Mouse (Mus musculus) neural tube, embryonic 11.5 days (tissue): ENCODE data around the gene Itprid1. TPM values are rescaled to one million over a fixed set of nuclear protein-coding genes. Genes with fewer than 3 reads are reported as not detected.

Experiments
- ATAC-seq: fragments of 200-750 bp; cut with Nextera tagmentation; 2 replicates; pipeline ENCODE4 v1.8.0; 2017; ENCODE audit warnings: moderate number of reproducible peaks, mild to moderate bottlenecking, moderate TSS enrichment, moderate library complexity; ENCODE audit not compliant: insufficient read depth, low FRiP score, low TSS enrichment
- DNase-seq: peaks from one replicate; pipeline ENCODE4 v3.0.0-alpha.2; 2015; ENCODE audit warnings: low spot score
- H3K27ac ChIP-seq: fragments of 300-500 bp; sonication (generic); 2 replicates; pipeline ENCODE4 v1.5.1; 2014; ENCODE audit warnings: low read depth, mild to moderate bottlenecking, low read length
- H3K27me3 ChIP-seq: fragments of 300-500 bp; sonication (generic); 2 replicates; pipeline ENCODE4 v1.6.1; 2014; ENCODE audit warnings: mild to moderate bottlenecking, low read length, mixed read lengths; ENCODE audit not compliant: control insufficient read depth, insufficient read depth
- H3K36me3 ChIP-seq: fragments of 300-500 bp; sonication (generic); 2 replicates; pipeline ENCODE4 v1.6.1; 2014; ENCODE audit warnings: mild to moderate bottlenecking, low read length, moderate library complexity, mixed read lengths; ENCODE audit not compliant: control insufficient read depth, insufficient read depth
- H3K4me1 ChIP-seq: fragments of 300-500 bp; sonication (generic); 2 replicates; pipeline ENCODE4 v1.6.1; 2014; ENCODE audit warnings: low read length, mixed read lengths; ENCODE audit not compliant: control insufficient read depth, insufficient read depth
- H3K4me2 ChIP-seq: fragments of 300-500 bp; sonication (generic); 2 replicates; pipeline ENCODE4 v1.6.1; 2014; ENCODE audit warnings: low read depth, mild to moderate bottlenecking, moderate library complexity
- H3K4me3 ChIP-seq: fragments of 300-500 bp; sonication (generic); 2 replicates; pipeline ENCODE4 v1.5.1; 2014; ENCODE audit warnings: low read depth, low read length
- H3K9ac ChIP-seq: fragments of 300-500 bp; sonication (generic); 2 replicates; pipeline ENCODE4 v1.6.1; 2014; ENCODE audit warnings: mild to moderate bottlenecking, low read length
- H3K9me3 ChIP-seq: fragments of 300-500 bp; sonication (generic); 2 replicates; pipeline ENCODE4 v1.6.1; 2016; ENCODE audit warnings: low read length; ENCODE audit not compliant: control insufficient read depth
- WGBS: fragments of 180-500 bp; shearing (Covaris S2); extraction: QIAGEN DNeasy Blood & Tissue Kit; methylation state at CpG from one replicate; pipeline ENCODE4 v1.1.7; 2014; 5-methylcytosine and 5-hydroxymethylcytosine counted together
- polyA plus RNA-seq: library from polyadenylated mRNA; unstranded; fragments of >200 nt; fragmentation: Nextera tagmentation; extraction: Ambion mirVana; gene quantifications from 2 replicates; pipeline ENCODE4 v1.2.1, GENCODE M21; 2014

The Itprid1 gene
- polyA plus RNA-seq, 1 experiment from 2014 or later: not detected

DNA sequence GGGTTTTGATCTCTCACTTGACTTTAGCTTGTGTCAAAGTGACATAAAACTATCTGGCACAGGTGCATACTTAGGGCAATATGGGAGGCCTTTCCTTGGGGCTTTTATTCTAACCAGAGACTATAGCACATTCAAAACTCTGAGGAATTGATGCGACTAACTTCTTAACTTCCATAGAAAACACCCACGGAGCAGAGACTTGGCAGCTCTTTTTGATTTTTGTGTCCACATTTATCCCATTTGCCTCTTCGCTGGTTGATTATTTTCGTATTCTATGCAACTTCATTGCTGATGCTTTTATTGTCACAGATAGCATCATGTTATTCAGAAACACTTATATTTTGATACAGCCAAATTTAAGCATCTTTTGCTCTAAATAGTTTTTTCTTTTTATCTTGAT lies 19.4 kb downstream of the Itprid1 start:
- Histone ChIP-seq H3K4me2 (no peak overlapping the region), H3K27me3 (no peaks in the 10 kb centered on the region), H3K27ac (no peak overlapping the region), H3K36me3 (no peaks in the 10 kb centered on the region), H3K9ac (no peak overlapping the region), H3K9me3 (no peaks in the 10 kb centered on the region), H3K4me1 (no peaks in the 10 kb centered on the region), H3K4me3 (no peak overlapping the region)
- 94% methylated on average over 4 of the region's 4 CpGs for WGBS
- no peak for ATAC-seq
- DNase-seq: no peak

DNA sequence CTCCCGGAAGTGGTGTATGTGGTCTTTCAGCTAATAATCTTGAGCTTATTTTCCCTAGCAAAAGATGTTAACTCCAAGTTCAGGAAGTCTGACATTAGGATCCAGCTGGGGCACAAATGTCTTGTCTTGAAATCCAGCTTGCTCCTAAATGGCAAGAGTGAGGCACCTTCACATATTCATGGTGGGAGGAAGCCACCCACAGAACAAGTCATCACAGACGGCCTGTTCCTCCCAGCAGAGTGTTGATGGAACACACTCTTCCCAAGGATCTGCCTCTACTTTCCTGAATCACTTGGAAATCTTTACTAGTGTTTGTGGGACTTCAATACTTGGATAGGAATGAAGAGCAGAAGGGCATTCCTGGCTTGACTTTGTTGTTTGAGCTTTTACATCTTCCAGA lies 28.5 kb downstream of the Itprid1 start:
- Histone ChIP-seq H3K4me2 (no peak overlapping the region), H3K4me1 (no peaks in the 10 kb centered on the region), H3K36me3 (no peaks in the 10 kb centered on the region), H3K9ac (no peak overlapping the region), H3K4me3 (no peak overlapping the region), H3K27me3 (no peaks in the 10 kb centered on the region), H3K9me3 (no peaks in the 10 kb centered on the region), H3K27ac (no peak overlapping the region)
- WGBS: 84% methylated on average over 2 of the region's 2 CpGs
- no peak for DNase-seq
- ATAC-seq: no peak

- no peak for ATAC-seq
These were observed 42.8 kb downstream of the Itprid1 start for GRCm38 (mm10) chr6:55879356-55879960.

DNA sequence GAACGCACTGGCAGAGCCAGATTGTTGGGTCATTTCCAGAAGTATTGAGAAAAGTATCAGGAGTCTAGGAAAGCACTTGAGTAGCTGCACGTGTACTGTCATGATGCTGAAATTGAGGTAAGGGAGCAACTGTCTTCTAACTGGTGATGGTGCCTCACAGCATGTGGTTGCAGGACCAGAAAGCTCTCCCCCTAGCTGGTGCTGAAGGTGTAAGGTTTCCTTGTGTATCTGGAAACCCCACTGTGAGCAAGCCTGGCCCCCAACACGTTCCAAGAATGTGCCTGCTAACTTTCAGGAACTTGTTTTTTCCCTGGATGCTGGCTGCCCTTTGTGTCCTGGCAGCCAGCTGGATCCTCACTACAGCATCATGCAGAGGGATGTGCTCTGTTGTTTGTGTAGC lies 44.2 kb downstream of the Itprid1 start:
- Histone ChIP-seq H3K4me2 (no peak overlapping the region), H3K4me1 (no peaks in the 10 kb centered on the region), H3K27me3 (no peaks in the 10 kb centered on the region), H3K4me3 (no peak overlapping the region), H3K9me3 (no peaks in the 10 kb centered on the region), H3K27ac (no peak overlapping the region), H3K36me3 (no peaks in the 10 kb centered on the region), H3K9ac (no peak overlapping the region)
- ATAC-seq (no peak), DNase-seq (peak; percentile 19)
- 17% methylated on average over 3 of the region's 3 CpGs for WGBS

More at GRCm38 (mm10) chr6:55879356-55879960, 42.8 kb downstream of the Itprid1 start:
- H3K4me3 ChIP-seq: no peak overlapping the region
- 53% methylated on average over 5 of the region's 5 CpGs for WGBS
- no peaks in the 10 kb centered on the region for H3K27me3 ChIP-seq
- no peak overlapping the region for H3K4me2 ChIP-seq
- no peaks in the 10 kb centered on the region for H3K9me3 ChIP-seq
- DNase-seq: no peak
- H3K4me1 ChIP-seq: no peaks in the 10 kb centered on the region
- H3K36me3 ChIP-seq: no peaks in the 10 kb centered on the region
- H3K27ac ChIP-seq: no peak overlapping the region
- H3K9ac ChIP-seq: no peak overlapping the region

DNA sequence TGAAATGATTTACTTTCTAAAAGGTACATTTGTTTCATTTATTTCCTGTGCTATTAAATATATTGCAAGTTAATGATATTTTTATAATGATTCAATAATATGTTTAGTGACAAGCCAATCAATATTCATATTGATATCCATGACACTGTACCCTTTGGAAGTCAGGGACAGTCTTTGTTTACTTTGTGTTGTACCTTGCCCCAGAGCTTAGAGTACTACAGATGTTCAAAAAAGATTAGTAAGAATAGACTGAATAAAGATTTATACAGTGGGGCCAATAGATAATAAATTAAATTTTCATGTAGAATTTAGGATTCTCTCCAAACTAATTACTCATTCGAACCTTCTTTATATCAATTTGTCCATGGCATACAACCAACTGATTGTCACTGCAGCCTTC lies 50.9 kb downstream of the Itprid1 start:
- Histone ChIP-seq H3K9me3 (no peaks in the 10 kb centered on the region), H3K4me1 (no peaks in the 10 kb centered on the region)
- WGBS: 86% methylated on average over 1 of the region's 1 CpGs

GRCm38 (mm10) chr6:55901568-55902328 lies 65.1 kb downstream of the Itprid1 start:
- H3K4me3 ChIP-seq: no peak overlapping the region
- no peaks in the 10 kb centered on the region for H3K9me3 ChIP-seq
- H3K36me3 ChIP-seq: no peaks in the 10 kb centered on the region
- WGBS: 78% methylated on average over 5 of the region's 5 CpGs
- no peak for ATAC-seq
- H3K4me2 ChIP-seq: no peak overlapping the region
- H3K27me3 ChIP-seq: no peaks in the 10 kb centered on the region
- H3K9ac ChIP-seq: no peak overlapping the region
- H3K27ac ChIP-seq: no peak overlapping the region
- no peak for DNase-seq
- no peaks in the 10 kb centered on the region for H3K4me1 ChIP-seq

More for the DNA sequence above, 50.9 kb downstream of the Itprid1 start:
- no peak for DNase-seq
- no peak for ATAC-seq
- no peak overlapping the region for H3K4me3 ChIP-seq
- no peak overlapping the region for H3K27ac ChIP-seq
- no peaks in the 10 kb centered on the region for H3K36me3 ChIP-seq
- H3K27me3 ChIP-seq: no peaks in the 10 kb centered on the region
- H3K4me2 ChIP-seq: no peak overlapping the region
- H3K9ac ChIP-seq: no peak overlapping the region

GRCm38 (mm10) chr6:55902329-55902605 lies 65.6 kb downstream of the Itprid1 start:
- no peak overlapping the region for H3K4me3 ChIP-seq
- H3K4me1 ChIP-seq: no peaks in the 10 kb centered on the region
- H3K27me3 ChIP-seq: no peaks in the 10 kb centered on the region
- DNase-seq (no peak), ATAC-seq (no peak)
- no peaks in the 10 kb centered on the region for H3K36me3 ChIP-seq
- H3K4me2 ChIP-seq: no peak overlapping the region
- H3K9ac ChIP-seq: no peak overlapping the region
- WGBS: 87% methylated on average over 1 of the region's 1 CpGs
- H3K27ac ChIP-seq: no peak overlapping the region
- H3K9me3 ChIP-seq: no peaks in the 10 kb centered on the region

GRCm38 (mm10) chr6:55919206-55919605 lies 82.5 kb downstream of the Itprid1 start:
- H3K4me2 ChIP-seq: no peak overlapping the region
- H3K9ac ChIP-seq: no peak overlapping the region
- no peak for DNase-seq
- H3K36me3 ChIP-seq: no peaks in the 10 kb centered on the region
- H3K27ac ChIP-seq: no peak overlapping the region
- H3K4me1 ChIP-seq: no peaks in the 10 kb centered on the region
- H3K9me3 ChIP-seq: no peaks in the 10 kb centered on the region
- H3K27me3 ChIP-seq: no peaks in the 10 kb centered on the region
- ATAC-seq: no peak
- 90% methylated on average over 5 of the region's 5 CpGs for WGBS
- H3K4me3 ChIP-seq: no peak overlapping the region

- DNase-seq: peak; percentile 14
- Histone ChIP-seq H3K9me3 (no peaks in the 10 kb centered on the region), H3K27me3 (no peaks in the 10 kb centered on the region), H3K4me2 (no peak overlapping the region), H3K27ac (no peak overlapping the region), H3K36me3 (no peaks in the 10 kb centered on the region), H3K9ac (no peak overlapping the region), H3K4me1 (no peaks in the 10 kb centered on the region), H3K4me3 (no peak overlapping the region)
- ATAC-seq: no peak
- WGBS: 52% methylated on average over 3 of the region's 3 CpGs
These were observed 83.6 kb downstream of the Itprid1 start for GRCm38 (mm10) chr6:55920282-55920720.
